Mouse (Mus musculus): ENCODE data around the gene Gm14440. TPM values are rescaled to one million over a fixed set of nuclear protein-coding genes. Genes with fewer than 3 reads are reported as not detected.
"Not testable (repeated sequence)": the region's sequence is repeated elsewhere in the genome, so short reads cannot be mapped to it uniquely, and the experiment has no call there.

Gene Gm14440
- 3.9 and 4.7 TPM in 2 replicates for polyA plus RNA-seq (2016; fragmentation: Nextera tagmentation; extraction: Ambion mirVana)

DNA sequence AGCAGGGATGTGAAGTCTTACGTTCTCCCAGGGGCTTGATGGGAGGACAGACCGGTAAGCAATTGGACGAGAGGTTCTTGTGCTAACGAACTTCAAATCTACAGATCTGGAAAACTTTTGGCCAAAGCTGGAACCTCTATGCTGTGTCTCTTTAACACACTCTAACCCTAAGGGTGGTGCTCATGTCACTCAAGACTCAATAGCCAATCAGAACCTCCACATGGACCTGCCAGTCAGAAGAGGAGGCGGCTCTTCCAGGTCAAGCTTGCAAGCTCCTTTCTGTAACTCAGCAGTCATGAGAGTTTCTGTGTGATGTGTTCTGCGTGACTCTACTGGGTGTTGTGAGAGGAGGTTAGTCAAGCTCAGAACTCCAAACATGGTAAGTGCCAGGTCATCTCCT is at the start of gene Gm14440:
Gene Gm14440 (plus strand): TSS at position 301 of the 400 bp plus-strand sequence.
- not testable (repeated sequence) for H3K9me3 ChIP-seq (replicated peaks); H3K4me3 ChIP-seq; H3K27me3 ChIP-seq (ENCODE audit: low read depth, poor library complexity, severe bottlenecking); H3K27ac ChIP-seq (replicated peaks); H3K4me1 ChIP-seq; H3K36me3 ChIP-seq; DNase-seq (ENCODE audit: low spot score)
- WGBS = no CpG with 5 or more reads among the region's 6 CpGs

Other genes starting within 250 kb of the Gm14440 start
- gene Gm14393, start 207.3 kb upstream of the Gm14440 start, polyA plus RNA-seq (2016; fragmentation: Nextera tagmentation; extraction: Ambion mirVana) = 0.70 and 0.80 TPM in 2 replicates
- gene Gm14399, start 133.1 kb upstream of the Gm14440 start, polyA plus RNA-seq (2016; fragmentation: Nextera tagmentation; extraction: Ambion mirVana) = 8.2 TPM in 2 replicates
- 0.74 and 0.76 TPM in 2 replicates for gene Gm14443, start 99.3 kb upstream of the Gm14440 start, polyA plus RNA-seq (2016; fragmentation: Nextera tagmentation; extraction: Ambion mirVana)
- 6.8 and 8.1 TPM in 2 replicates for gene Gm14391, start 68.2 kb upstream of the Gm14440 start, polyA plus RNA-seq (2016; fragmentation: Nextera tagmentation; extraction: Ambion mirVana)
- gene Gm4631, start 63.1 kb downstream of the Gm14440 start, polyA plus RNA-seq (2016; fragmentation: Nextera tagmentation; extraction: Ambion mirVana) = 19.3 and 20.4 TPM in 2 replicates
- gene Zfp968, start 97.3 kb downstream of the Gm14440 start, polyA plus RNA-seq (2016; fragmentation: Nextera tagmentation; extraction: Ambion mirVana) = 4.6 and 5.3 TPM in 2 replicates
- gene Gm4724, start 160.7 kb downstream of the Gm14440 start, polyA plus RNA-seq (2016; fragmentation: Nextera tagmentation; extraction: Ambion mirVana) = 25.7 and 26.0 TPM in 2 replicates
- 1.1 and 6.1 TPM in 2 replicates for gene Zfp965, start 194.9 kb downstream of the Gm14440 start, polyA plus RNA-seq (2016; fragmentation: Nextera tagmentation; extraction: Ambion mirVana)

Measured in midbrain, embryonic 10.5 days (tissue).